Mouse (Mus musculus) liver (tissue): ENCODE measurements around the gene Gpr15.

Experiments
- DNase-seq: peaks from one replicate; pipeline ENCODE4 v3.0.0-alpha.2; 2020; ENCODE audit warnings: mixed read lengths

Gpr15 gene

DNA sequence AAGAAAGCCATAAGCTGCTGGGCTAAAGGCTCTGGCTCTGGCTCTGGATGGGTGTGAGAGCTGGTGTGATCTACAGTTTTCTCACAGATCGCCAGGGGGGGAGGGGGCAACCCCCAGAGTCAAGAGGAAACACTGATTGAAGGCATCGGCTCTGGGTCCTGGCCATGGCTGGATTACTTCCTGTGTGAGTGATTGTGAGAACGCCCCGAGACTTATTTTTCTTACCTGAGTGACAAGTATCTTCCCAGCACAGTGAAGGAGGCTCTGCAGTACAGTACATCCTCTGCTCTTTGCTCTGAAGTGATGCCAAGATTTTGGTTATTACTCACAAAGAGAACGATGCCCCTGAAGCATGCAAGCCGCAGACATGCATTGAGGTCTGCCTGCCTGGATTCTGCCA lies 17.1 kb downstream of the Gpr15 start:
- no peak for DNase-seq

DNA sequence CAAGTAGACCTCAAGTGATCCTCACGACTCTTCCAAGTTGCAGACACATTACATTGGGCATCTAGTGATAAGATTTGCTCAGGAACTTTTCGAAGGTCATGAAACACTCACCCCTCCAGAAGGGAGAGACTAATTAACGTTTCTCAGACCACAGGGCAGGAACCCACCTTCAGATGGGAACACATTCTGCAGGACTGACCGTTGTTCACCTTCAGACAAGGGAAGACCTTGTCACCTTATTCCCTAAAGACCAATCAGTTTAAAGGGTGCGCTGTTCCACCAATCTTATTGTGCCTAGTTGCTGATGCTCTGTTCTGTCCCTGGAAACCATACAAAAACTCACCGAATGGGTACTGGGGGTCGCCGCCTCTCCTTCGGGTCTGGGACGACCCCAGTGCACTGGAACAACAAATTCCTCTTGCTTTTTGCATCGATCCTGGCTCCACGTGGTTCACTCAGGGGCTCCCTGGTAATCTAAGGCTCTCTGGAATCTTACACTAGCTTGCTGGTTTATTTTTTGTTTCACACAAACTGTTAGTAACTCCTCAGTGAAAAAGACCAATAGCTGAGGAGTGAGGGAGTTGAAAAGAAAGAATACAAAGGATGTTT lies 17.9 kb downstream of the Gpr15 start:
- DNase-seq: no peak

- no peak for DNase-seq
These were observed 18.7 kb downstream of the Gpr15 start for GRCm38 (mm10) chr16:58700174-58700573.

DNA sequence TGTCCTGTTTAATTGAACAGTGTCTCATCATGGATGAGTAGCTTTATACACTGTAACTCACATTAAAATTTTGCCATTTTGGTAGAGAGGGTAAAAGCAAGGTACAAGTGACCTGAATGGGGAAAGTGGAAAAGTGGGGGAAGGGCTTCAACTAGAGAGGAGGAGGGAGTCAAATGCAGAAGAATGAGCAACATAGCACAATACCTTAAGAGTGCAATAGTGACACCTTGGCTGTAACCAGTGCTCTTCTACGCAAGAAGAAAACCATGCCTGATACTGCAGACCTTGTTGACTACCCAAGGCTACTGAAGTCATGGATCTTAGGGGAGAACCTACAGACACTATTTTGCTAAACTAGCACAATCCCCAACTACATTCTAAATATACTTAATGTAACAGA lies 21.6 kb downstream of the Gpr15 start:
- no peak for DNase-seq

DNA sequence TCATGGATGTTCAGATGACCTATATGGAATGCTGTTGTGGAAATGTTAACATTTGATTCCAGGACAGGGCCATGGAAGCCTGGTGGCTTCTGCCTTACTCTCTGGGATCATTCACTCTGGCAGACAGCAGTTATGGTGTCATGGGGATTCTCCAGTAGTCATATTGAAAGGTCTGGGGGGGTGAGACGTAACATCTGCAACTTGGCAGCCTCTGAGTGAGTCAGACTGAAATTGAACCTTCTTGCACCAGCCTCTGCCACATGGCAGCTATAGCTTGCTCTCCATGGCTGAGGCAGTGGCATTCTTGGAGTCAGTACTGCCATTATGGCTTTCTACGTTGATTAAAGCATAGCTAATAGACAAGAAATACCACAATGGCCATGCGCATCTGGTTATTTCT lies 22.1 kb downstream of the Gpr15 start:
- DNase-seq: no peak

DNA sequence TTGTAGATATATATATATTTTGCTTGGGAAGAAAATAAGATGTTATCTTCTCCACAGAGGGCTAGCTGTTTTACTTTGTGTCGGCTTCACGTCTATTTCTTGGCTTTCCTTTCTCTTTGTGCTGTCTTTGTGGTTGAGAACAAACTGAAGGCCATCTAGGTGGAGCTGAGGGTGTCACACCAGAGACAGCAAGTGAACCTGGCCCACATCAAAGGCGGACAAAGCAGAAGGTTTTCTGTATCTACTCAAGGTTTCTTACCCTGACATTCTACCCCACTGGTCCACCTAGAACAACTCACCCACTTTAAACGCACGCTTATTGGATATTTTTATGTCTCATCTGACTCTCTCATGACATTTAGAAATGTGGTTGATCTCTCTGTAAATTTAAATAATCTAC lies 24.8 kb downstream of the Gpr15 start:
- no peak for DNase-seq

DNA sequence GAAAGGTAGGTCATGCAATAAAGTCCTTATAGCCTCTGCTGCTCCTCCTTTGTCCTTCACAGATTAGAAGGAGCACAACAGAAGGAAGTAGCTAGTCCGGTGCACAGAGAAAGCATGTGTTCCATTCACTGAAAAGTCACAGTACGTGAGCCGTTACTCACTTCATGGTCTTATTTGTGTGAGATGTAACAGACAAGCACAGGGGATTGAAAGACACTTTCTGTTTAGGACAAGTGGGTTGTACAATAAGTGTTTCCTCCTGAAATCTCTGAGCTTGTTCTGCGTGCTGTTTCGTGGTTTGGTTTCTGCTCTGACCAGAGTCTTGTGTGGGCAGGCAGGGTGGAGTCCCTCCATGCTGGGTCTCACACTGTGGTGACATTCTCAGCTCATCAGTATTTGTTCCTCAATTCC lies 28.5 kb downstream of the Gpr15 start:
- no peak for DNase-seq

DNA sequence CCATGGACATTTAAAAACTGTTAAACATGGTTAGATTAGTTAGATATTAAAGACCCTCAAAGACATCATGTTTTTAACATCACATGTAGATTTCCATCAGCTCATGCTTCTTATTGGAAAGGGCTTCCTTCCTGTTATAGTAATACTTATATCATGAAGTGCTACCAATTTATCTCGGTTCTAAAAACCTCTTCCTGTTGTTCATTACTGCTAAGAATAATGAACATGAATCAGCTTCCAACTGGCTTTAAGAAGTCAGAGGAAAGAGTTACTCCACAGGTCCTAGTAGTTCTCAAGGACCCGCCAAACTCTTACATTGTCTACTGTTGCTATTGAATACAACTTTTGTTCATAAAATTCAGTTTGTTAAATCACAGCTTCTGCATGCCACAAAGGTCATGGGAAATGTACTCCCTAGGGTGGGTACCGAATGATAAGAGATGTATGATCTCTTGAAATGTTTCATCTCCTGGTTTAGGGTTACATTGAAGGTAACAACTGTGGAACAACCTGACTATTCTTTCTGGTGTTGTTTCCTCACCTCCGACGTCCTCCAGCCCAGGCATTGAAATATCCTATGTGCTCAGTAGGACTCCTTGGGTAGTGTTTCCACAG lies 29.2 kb downstream of the Gpr15 start:
- DNase-seq: no peak

- no peak for DNase-seq
These were observed 30.3 kb downstream of the Gpr15 start for GRCm38 (mm10) chr16:58688534-58688933.

DNA sequence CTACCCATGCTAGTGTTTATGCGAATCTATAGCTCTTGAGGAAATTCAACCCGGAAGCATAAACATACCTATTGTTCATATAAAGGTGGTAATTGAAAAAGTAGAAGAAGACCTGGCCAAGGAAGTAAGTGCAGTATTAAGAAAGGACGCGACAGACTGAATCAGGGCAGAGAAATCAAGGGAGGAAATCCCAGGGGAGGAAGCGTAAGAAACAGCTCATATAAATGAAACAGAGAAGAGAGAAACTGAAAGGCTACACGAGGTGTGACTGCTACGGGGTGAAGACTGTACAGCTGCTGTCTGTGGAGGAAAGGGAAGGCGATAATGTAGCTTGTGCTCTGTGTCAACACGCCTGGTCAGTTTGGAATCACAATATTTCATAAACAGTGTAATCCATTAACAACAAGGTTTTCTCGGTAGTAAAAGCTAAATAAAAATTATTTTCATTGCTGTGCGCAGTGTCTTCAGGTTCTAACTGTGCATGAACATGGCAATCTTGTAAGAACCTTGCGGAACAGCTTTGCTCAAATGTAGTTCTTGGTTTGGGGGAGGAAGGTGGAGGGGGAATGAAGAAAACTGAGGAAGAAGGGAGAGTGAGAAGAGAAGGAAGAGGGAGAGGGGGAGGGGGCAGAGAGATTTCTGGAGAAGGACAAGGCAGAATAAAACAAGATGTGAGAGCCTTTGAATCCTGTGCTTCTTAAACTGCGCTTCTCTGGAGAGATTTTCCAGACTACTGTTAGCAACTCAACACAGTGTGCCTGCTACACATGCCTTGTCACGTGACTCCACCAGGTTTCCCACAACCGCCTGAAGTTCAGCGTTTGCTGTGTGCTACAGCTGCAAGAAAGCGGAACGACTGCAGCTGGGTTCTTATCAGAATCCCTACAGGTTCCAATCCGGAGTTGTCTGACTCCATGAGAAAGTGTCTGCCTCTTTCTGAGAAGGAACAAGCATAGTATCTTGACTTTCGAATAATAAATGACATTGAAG lies 33.0 kb downstream of the Gpr15 start:
- DNase-seq: peak; percentile 43

GRCm38 (mm10) chr16:58684537-58684936 lies 34.3 kb downstream of the Gpr15 start:
- no peak for DNase-seq

GRCm38 (mm10) chr16:58683911-58684310 lies 35.0 kb downstream of the Gpr15 start:
- no peak for DNase-seq

- DNase-seq: no peak
These were observed 36.0 kb downstream of the Gpr15 start for GRCm38 (mm10) chr16:58682870-58683269.

GRCm38 (mm10) chr16:58682046-58682445 lies 36.8 kb downstream of the Gpr15 start:
- DNase-seq: no peak

DNA sequence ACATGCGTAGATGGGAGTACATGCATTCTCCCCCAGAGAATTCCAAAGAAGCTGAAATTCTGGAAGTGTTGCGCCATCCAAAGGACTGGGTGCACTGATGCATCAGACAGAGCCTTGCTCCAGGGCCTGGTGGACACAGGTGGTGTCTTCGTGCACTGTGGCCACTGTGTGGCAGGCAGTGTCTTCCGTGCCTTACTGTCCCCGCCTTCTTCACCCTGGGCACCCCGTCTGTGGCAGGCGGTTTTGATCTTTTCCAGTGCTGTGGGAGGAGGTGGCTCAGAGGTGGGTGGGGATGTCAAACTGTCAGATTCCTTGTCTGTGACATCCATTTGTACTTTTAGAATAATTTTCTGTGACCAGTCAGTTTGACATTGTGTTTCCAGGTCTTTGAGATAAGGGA lies 40.2 kb downstream of the Gpr15 start:
- DNase-seq: peak; percentile 35

GRCm38 (mm10) chr16:58677491-58677890 lies 41.4 kb downstream of the Gpr15 start:
- no peak for DNase-seq

GRCm38 (mm10) chr16:58676633-58677032 lies 42.2 kb downstream of the Gpr15 start:
- no peak for DNase-seq

- no peak for DNase-seq
These were observed 42.7 kb downstream of the Gpr15 start for GRCm38 (mm10) chr16:58676156-58676555.

- no peak for DNase-seq
These were observed 43.6 kb downstream of the Gpr15 start for GRCm38 (mm10) chr16:58675256-58675655.

GRCm38 (mm10) chr16:58673811-58674410 lies 45.0 kb downstream of the Gpr15 start:
- no peak for DNase-seq

GRCm38 (mm10) chr16:58672396-58672795 lies 46.5 kb downstream of the Gpr15 start:
- DNase-seq: peak; percentile 44

DNA sequence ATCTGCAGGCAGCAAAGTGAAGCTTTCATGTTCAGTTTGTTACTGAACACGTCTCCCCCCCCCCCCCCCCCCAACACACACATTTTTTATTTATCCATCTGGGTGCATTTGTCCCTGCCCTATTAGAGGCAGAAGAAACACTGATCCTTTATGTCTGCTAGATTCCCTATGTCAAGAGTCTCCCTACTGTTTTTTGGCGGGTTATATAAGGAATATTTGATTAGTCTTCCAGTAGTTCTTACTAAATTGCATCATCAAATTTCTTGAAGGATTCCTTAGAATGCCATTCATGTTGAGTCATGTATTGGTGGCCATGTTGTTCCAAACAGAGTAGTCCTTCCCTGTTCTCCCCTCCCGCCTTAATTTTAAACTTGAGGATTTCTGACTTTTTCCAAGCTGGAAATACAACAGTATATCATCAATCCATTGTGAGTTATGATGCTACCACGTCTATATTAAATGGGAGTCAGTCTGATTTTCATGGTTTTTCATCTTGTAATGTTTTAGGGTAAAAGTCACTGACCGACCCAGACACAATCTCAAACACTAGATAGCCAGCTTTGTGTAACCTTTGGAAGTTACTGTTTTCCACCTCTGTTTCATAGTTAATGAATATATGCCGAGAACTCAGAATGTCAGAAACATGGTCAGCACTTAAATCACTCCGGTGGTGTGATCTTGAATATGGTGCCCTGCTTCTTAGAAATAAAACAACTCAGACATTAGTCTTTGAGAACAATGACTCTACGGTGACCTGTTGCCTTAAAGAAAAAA lies 47.5 kb downstream of the Gpr15 start:
- no peak for DNase-seq

DNA sequence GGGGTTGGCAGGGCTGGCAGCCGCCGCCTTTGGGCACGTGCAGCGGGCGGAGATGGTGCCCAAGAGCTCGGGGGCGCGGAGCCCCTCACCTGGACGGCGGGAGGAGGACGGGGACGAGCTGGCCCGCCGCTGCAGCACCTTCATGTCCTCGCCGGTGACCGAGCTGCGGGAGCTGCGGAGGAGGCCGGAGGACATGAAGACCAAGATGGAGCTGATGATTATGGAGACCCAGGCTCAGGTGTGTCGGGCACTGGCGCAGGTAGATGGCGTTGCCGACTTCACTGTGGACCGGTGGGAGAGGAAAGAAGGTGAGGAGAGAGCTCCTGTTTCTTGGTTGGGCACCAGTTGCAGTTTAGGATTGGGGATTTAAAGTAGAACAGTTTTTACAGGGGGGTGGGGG lies 48.2 kb downstream of the Gpr15 start:
- DNase-seq: peak; percentile 50
